12 mouse cellular contexts compared by ENCODE assay signal in genomic region chr8:71527162-71527870, GRCm38 (mm10). TPM values are rescaled to one million over a fixed set of nuclear protein-coding genes. Genes with fewer than 3 reads are reported as not detected.
DNase-seq lines count a peak whose midpoint lies in the region; ATAC-seq and TF ChIP-seq lines count a peak whose summit lies in the region.
"Had no signal": no experiment of that assay in that cellular context is flagged by ENCODE, and none has a peak within 500 bp of the region (broad histone marks: within the 10 kb centered on the region; RNA-seq: fewer than 3 reads in every experiment).

No protein-coding gene starts in this region.

- H3K27ac ChIP-seq in intestine, embryonic 15.5 days, result 0 out of 2 replicates have a peak overlapping the region, but pooled peaks have one; percentile 0
- H3K27ac ChIP-seq in intestine, postnatal 0 days (ENCODE audit: low read depth, low read length), result no peak overlapping the region
- H3K27ac ChIP-seq in midbrain, embryonic 10.5 days (replicated peaks), result peak overlapping the region; percentile 35; the same call in 1 of the 2 replicates
- H3K27ac ChIP-seq in midbrain, embryonic 15.5 days, result no peak overlapping the region
- peak overlapping the region; percentile 96 for H3K27ac ChIP-seq in heart, postnatal 0 days (ENCODE audit: low read depth)
- H3K27ac ChIP-seq: hindbrain, embryonic 15.5 days had no signal

- intact Hi-C loops in left cerebral cortex, postnatal 14 days (cut with DNase I), result no loop called here

- WGBS in intestine, embryonic 15.5 days, result 64% methylated on average over 3 of the region's 3 CpGs
- WGBS in intestine, postnatal 0 days, result 57% methylated on average over 3 of the region's 3 CpGs
- whole genome bisulfite sequencing in midbrain, embryonic 10.5 days, result 52% methylated on average over 3 of the region's 3 CpGs
- 50% methylated on average over 3 of the region's 3 CpGs for WGBS in midbrain, embryonic 15.5 days
- WGBS in heart, postnatal 0 days, result 34% methylated on average over 3 of the region's 3 CpGs

- no peak overlapping the region for H3K9ac ChIP-seq in intestine, embryonic 15.5 days
- no peak overlapping the region for H3K9ac ChIP-seq in intestine, postnatal 0 days (ENCODE audit: low read depth, low read length)
- no peak overlapping the region for H3K9ac ChIP-seq in midbrain, embryonic 15.5 days
- H3K9ac ChIP-seq in heart, postnatal 0 days (replicated peaks; ENCODE audit: low read depth, low read length), result no peak overlapping the region
- H3K9ac ChIP-seq: hindbrain, embryonic 15.5 days had no signal

- DNase-seq in midbrain, embryonic 10.5 days (ENCODE audit: low spot score), result no peak
- peak; percentile 54 for DNase-seq in heart, postnatal 0 days (ENCODE audit: low spot score)
- DNase-seq in left cerebral cortex, postnatal 14 days (ENCODE audit: low spot score in 2 of 2), result no peak
- no peak for DNase-seq in left cerebral cortex, adult 9 months (ENCODE audit: low spot score in 2 of 2)
- DNase-seq: cerebellum, postnatal 10 days had no signal

- peaks cover 11% of the 10 kb centered on the region for H3K27me3 ChIP-seq in intestine, embryonic 15.5 days (replicated peaks)
- peaks cover 20% of the 10 kb centered on the region for H3K27me3 ChIP-seq in intestine, postnatal 0 days (replicated peaks; ENCODE audit: control insufficient read depth, insufficient read depth, low read length)
- peaks cover 66% of the 10 kb centered on the region for H3K27me3 ChIP-seq in midbrain, embryonic 10.5 days (ENCODE audit: low read depth, poor library complexity, severe bottlenecking)
- peaks cover 36% of the 10 kb centered on the region for H3K27me3 ChIP-seq in midbrain, embryonic 15.5 days (replicated peaks)
- peaks cover 8% of the 10 kb centered on the region for H3K27me3 ChIP-seq in heart, postnatal 0 days (ENCODE audit: control insufficient read depth, insufficient read depth, low read length)

- no peaks in the 10 kb centered on the region for H3K36me3 ChIP-seq in intestine, embryonic 15.5 days
- no peaks in the 10 kb centered on the region for H3K36me3 ChIP-seq in intestine, postnatal 0 days (ENCODE audit: control insufficient read depth, insufficient read depth)
- no peaks in the 10 kb centered on the region for H3K36me3 ChIP-seq in midbrain, embryonic 10.5 days
- H3K36me3 ChIP-seq in midbrain, embryonic 15.5 days (replicated peaks), result no peaks in the 10 kb centered on the region
- H3K36me3 ChIP-seq in heart, postnatal 0 days (replicated peaks; ENCODE audit: control insufficient read depth, insufficient read depth, low read length), result no peaks in the 10 kb centered on the region
- H3K36me3 ChIP-seq: hindbrain, embryonic 15.5 days had no signal

- no peak for TF ChIP-seq EP300 in heart, postnatal 0 days (IDR thresholded peaks at IDR 0.05; ENCODE audit: low read depth)

- no peak for TF ChIP-seq CTCF in intestine, postnatal 0 days (IDR thresholded peaks at IDR 0.05; ENCODE audit: low read depth)
- TF ChIP-seq CTCF in heart, postnatal 0 days (IDR thresholded peaks at IDR 0.05; ENCODE audit: low read depth), result no peak

- no peak overlapping the region for H3K4me2 ChIP-seq in intestine, embryonic 15.5 days (replicated peaks)
- H3K4me2 ChIP-seq in intestine, postnatal 0 days (replicated peaks; ENCODE audit: low read depth), result no peak overlapping the region
- H3K4me2 ChIP-seq in midbrain, embryonic 15.5 days, result no peak overlapping the region
- H3K4me2 ChIP-seq in heart, postnatal 0 days (ENCODE audit: low read depth, low read length), result no peak overlapping the region
- H3K4me2 ChIP-seq: hindbrain, embryonic 15.5 days had no signal

- no peak for ATAC-seq in intestine, embryonic 15.5 days
- no peak for ATAC-seq in intestine, postnatal 0 days
- ATAC-seq in midbrain, embryonic 15.5 days (replicated peaks), result no peak
- peak; percentile 31; the same call in 1 of the 2 replicates for ATAC-seq in heart, postnatal 0 days (ENCODE audit: insufficient read depth, low read depth)

- no peak overlapping the region for H3K4me3 ChIP-seq in intestine, embryonic 15.5 days (replicated peaks)
- no peak overlapping the region for H3K4me3 ChIP-seq in intestine, postnatal 0 days (ENCODE audit: low read depth, low read length)
- H3K4me3 ChIP-seq in midbrain, embryonic 10.5 days, result no peak overlapping the region
- H3K4me3 ChIP-seq in midbrain, embryonic 15.5 days, result no peak overlapping the region
- H3K4me3 ChIP-seq in heart, postnatal 0 days (ENCODE audit: low read depth, low read length), result no peak overlapping the region
- H3K4me3 ChIP-seq: hindbrain, embryonic 15.5 days had no signal

- no peaks in the 10 kb centered on the region for H3K9me3 ChIP-seq in intestine, embryonic 15.5 days
- H3K9me3 ChIP-seq in intestine, postnatal 0 days (ENCODE audit: control insufficient read depth), result no peaks in the 10 kb centered on the region
- no peaks in the 10 kb centered on the region for H3K9me3 ChIP-seq in midbrain, embryonic 10.5 days (replicated peaks)
- H3K9me3 ChIP-seq in midbrain, embryonic 15.5 days, result no peaks in the 10 kb centered on the region
- no peaks in the 10 kb centered on the region for H3K9me3 ChIP-seq in heart, postnatal 0 days (replicated peaks; ENCODE audit: control insufficient read depth, low read length)
- H3K9me3 ChIP-seq: hindbrain, embryonic 15.5 days had no signal

- peaks cover 7% of the 10 kb centered on the region for H3K4me1 ChIP-seq in intestine, embryonic 15.5 days (replicated peaks)
- H3K4me1 ChIP-seq in intestine, postnatal 0 days (replicated peaks; ENCODE audit: control insufficient read depth, insufficient read depth, low read length), result no peaks in the 10 kb centered on the region
- H3K4me1 ChIP-seq in midbrain, embryonic 10.5 days, result peaks cover 28% of the 10 kb centered on the region
- peaks cover 3% of the 10 kb centered on the region; the same call in 1 of the 2 replicates for H3K4me1 ChIP-seq in midbrain, embryonic 15.5 days
- H3K4me1 ChIP-seq in heart, postnatal 0 days (ENCODE audit: control insufficient read depth, insufficient read depth), result peaks cover 19% of the 10 kb centered on the region

RNA-seq across cellular contexts. Expression of gene Ccdc194, which starts 1.8 kb away (rescaled TPM):
- polyA plus RNA-seq in intestine, embryonic 15.5 days (2015; fragmentation: Nextera tagmentation; extraction: Ambion mirVana), result 0.32 and 0.43 TPM in 2 replicates
- polyA plus RNA-seq in intestine, postnatal 0 days (2015; fragmentation: Nextera tagmentation; extraction: Ambion mirVana), result 0.08 TPM in 1 of 2 replicates, not detected in the other
- polyA plus RNA-seq in midbrain, embryonic 10.5 days (2016; fragmentation: Nextera tagmentation; extraction: Ambion mirVana), result 0.14 and 0.28 TPM in 2 replicates
- 0.09 and 0.15 TPM in 2 replicates for polyA plus RNA-seq in midbrain, embryonic 15.5 days (2015; fragmentation: Nextera tagmentation; extraction: Ambion mirVana)
- 1.1 TPM in 1 of 2 replicates, not detected in the other for total RNA-seq in heart, postnatal 0 days (2014; rRNA removed; ENCODE audit: low replicate concordance)
- 0.12 and 0.14 TPM in 2 replicates for polyA plus RNA-seq in heart, postnatal 0 days (2015; fragmentation: Nextera tagmentation; extraction: Ambion mirVana)
- total RNA-seq in left cerebral cortex, postnatal 14 days (2021), result not detected
- total RNA-seq: gastrocnemius, adult 18-20 months; layer of hippocampus, postnatal 10 days; monocyte, adult 5-6 weeks had no signal

RNA-seq across cellular contexts. Expression of gene Bst2, which starts 9.9 kb away (rescaled TPM):
- 43.0 and 45.5 TPM in 2 replicates for polyA plus RNA-seq in intestine, embryonic 15.5 days (2015; fragmentation: Nextera tagmentation; extraction: Ambion mirVana)
- polyA plus RNA-seq in intestine, postnatal 0 days (2015; fragmentation: Nextera tagmentation; extraction: Ambion mirVana), result 85.5 and 91.5 TPM in 2 replicates
- polyA plus RNA-seq in midbrain, embryonic 10.5 days (2016; fragmentation: Nextera tagmentation; extraction: Ambion mirVana), result 8.6 and 9.3 TPM in 2 replicates
- 11.5 and 18.0 TPM in 2 replicates for polyA plus RNA-seq in midbrain, embryonic 15.5 days (2015; fragmentation: Nextera tagmentation; extraction: Ambion mirVana)
- total RNA-seq in heart, postnatal 0 days (2014; rRNA removed; ENCODE audit: low replicate concordance), result 101 and 109 TPM in 2 replicates
- 42.9 and 43.3 TPM in 2 replicates for polyA plus RNA-seq in heart, postnatal 0 days (2015; fragmentation: Nextera tagmentation; extraction: Ambion mirVana)
- total RNA-seq in left cerebral cortex, postnatal 14 days (2021), result 1 to 10 TPM; 2.8 to 4.2 TPM

RNA-seq across cellular contexts. Expression of gene Mvb12a, which starts 15.4 kb away (rescaled TPM):
- 103 and 115 TPM in 2 replicates for polyA plus RNA-seq in intestine, embryonic 15.5 days (2015; fragmentation: Nextera tagmentation; extraction: Ambion mirVana)
- polyA plus RNA-seq in intestine, postnatal 0 days (2015; fragmentation: Nextera tagmentation; extraction: Ambion mirVana), result 133 and 143 TPM in 2 replicates
- polyA plus RNA-seq in midbrain, embryonic 10.5 days (2016; fragmentation: Nextera tagmentation; extraction: Ambion mirVana), result 62.1 and 62.9 TPM in 2 replicates
- polyA plus RNA-seq in midbrain, embryonic 15.5 days (2015; fragmentation: Nextera tagmentation; extraction: Ambion mirVana), result 61.6 and 62.2 TPM in 2 replicates
- 47.6 and 61.5 TPM in 2 replicates for total RNA-seq in heart, postnatal 0 days (2014; rRNA removed; ENCODE audit: low replicate concordance)
- polyA plus RNA-seq in heart, postnatal 0 days (2015; fragmentation: Nextera tagmentation; extraction: Ambion mirVana), result 54.4 and 55.3 TPM in 2 replicates
- 10 to 100 TPM; 32.9 to 38.5 TPM for total RNA-seq in left cerebral cortex, postnatal 14 days (2021)

RNA-seq across cellular contexts. Expression of gene Plvap, which starts 15.8 kb away (rescaled TPM):
- 76.8 and 79.2 TPM in 2 replicates for polyA plus RNA-seq in intestine, embryonic 15.5 days (2015; fragmentation: Nextera tagmentation; extraction: Ambion mirVana)
- 109 and 111 TPM in 2 replicates for polyA plus RNA-seq in intestine, postnatal 0 days (2015; fragmentation: Nextera tagmentation; extraction: Ambion mirVana)
- 39.4 and 45.2 TPM in 2 replicates for polyA plus RNA-seq in midbrain, embryonic 10.5 days (2016; fragmentation: Nextera tagmentation; extraction: Ambion mirVana)
- polyA plus RNA-seq in midbrain, embryonic 15.5 days (2015; fragmentation: Nextera tagmentation; extraction: Ambion mirVana), result 5.2 and 5.6 TPM in 2 replicates
- total RNA-seq in heart, postnatal 0 days (2014; rRNA removed; ENCODE audit: low replicate concordance), result 51.6 and 95.2 TPM in 2 replicates
- polyA plus RNA-seq in heart, postnatal 0 days (2015; fragmentation: Nextera tagmentation; extraction: Ambion mirVana), result 63.4 and 64.8 TPM in 2 replicates
- 1 to 10 TPM; 6.6 to 7.6 TPM for total RNA-seq in left cerebral cortex, postnatal 14 days (2021)
- total RNA-seq: monocyte, adult 5-6 weeks had no signal

RNA-seq across cellular contexts. Expression of gene Tmem221, which starts 31.4 kb away (rescaled TPM):
- polyA plus RNA-seq in intestine, embryonic 15.5 days (2015; fragmentation: Nextera tagmentation; extraction: Ambion mirVana), result 2.1 and 2.8 TPM in 2 replicates
- 0.66 and 0.90 TPM in 2 replicates for polyA plus RNA-seq in intestine, postnatal 0 days (2015; fragmentation: Nextera tagmentation; extraction: Ambion mirVana)
- 0.14 TPM in 2 replicates for polyA plus RNA-seq in midbrain, embryonic 10.5 days (2016; fragmentation: Nextera tagmentation; extraction: Ambion mirVana)
- 0.13 TPM in 1 of 2 replicates, not detected in the other for polyA plus RNA-seq in midbrain, embryonic 15.5 days (2015; fragmentation: Nextera tagmentation; extraction: Ambion mirVana)
- 0.08 TPM in 1 of 2 replicates, not detected in the other for total RNA-seq in heart, postnatal 0 days (2014; rRNA removed; ENCODE audit: low replicate concordance)
- polyA plus RNA-seq in heart, postnatal 0 days (2015; fragmentation: Nextera tagmentation; extraction: Ambion mirVana), result 0.23 and 0.37 TPM in 2 replicates
- total RNA-seq in left cerebral cortex, postnatal 14 days (2021), result under 1 TPM in 1 of 2 experiments, not detected in 1; 0.22 TPM
- total RNA-seq: gastrocnemius, adult 18-20 months; layer of hippocampus, postnatal 10 days; monocyte, adult 5-6 weeks had no signal

Comparison
In these comparisons a context has a peak if more than half of its experiments do, and no peak if none do; other contexts are left out.
1. H3K27ac ChIP-seq: peak in intestine, embryonic 15.5 days (single experiment), midbrain, embryonic 10.5 days (single experiment) and heart, postnatal 0 days (single experiment); none in intestine, postnatal 0 days (single experiment) and midbrain, embryonic 15.5 days (single experiment).